Mouse (Mus musculus): ENCODE data around the gene Mtcl1. TPM values are rescaled to one million over a fixed set of nuclear protein-coding genes. Genes with fewer than 3 reads are reported as not detected.

The Mtcl1 gene
- total and polyA plus RNA-seq, 3 experiments = 1.5 to 6.8 (median 5.9) TPM

- intact Hi-C loops (cut with DNase I) = loop anchor here (5.0 kb wide), 1 partner anchor 94 kb away; the partner anchor contains the start of gene Mtcl1
- H3K36me3 ChIP-seq (ENCODE audit: control insufficient read depth, insufficient read depth, low read length) = no peaks in the 10 kb centered on the region
- H3K27ac ChIP-seq = peak overlapping the region; percentile 15
Measured at GRCm38 (mm10) chr17:66352847-66353643, 96.5 kb downstream of the Mtcl1 start.

GRCm38 (mm10) chr17:66352219-66352618 lies 97.3 kb downstream of the Mtcl1 start:
- H3K9ac ChIP-seq (ENCODE audit: low read depth, low read length) = no peak overlapping the region
- peak in 1 of 2 experiments; percentile 45 for DNase-seq
- no peak for TF ChIP-seq EP300 (IDR thresholded peaks at IDR 0.05; ENCODE audit: insufficient read depth, low read depth, low read length)
- no peak for TF ChIP-seq CTCF (IDR thresholded peaks at IDR 0.05)
- no peak for TF ChIP-seq POLR2A (IDR thresholded peaks at IDR 0.05; ENCODE audit: insufficient read depth, low read depth, low read length)
- H3K27me3 ChIP-seq (ENCODE audit: control insufficient read depth, insufficient read depth, low read length) = no peaks in the 10 kb centered on the region
- no peaks in the 10 kb centered on the region for H3K79me2 ChIP-seq (replicated peaks; ENCODE audit: control insufficient read depth, insufficient read depth, low read length)
- H3K4me3 ChIP-seq = no peak overlapping the region
- no peaks in the 10 kb centered on the region for H3K36me3 ChIP-seq (ENCODE audit: control insufficient read depth, insufficient read depth, low read length)
- H3K4me1 ChIP-seq (ENCODE audit: control insufficient read depth, insufficient read depth, low read length) = peaks cover 4% of the 10 kb centered on the region
- peak overlapping the region; percentile 15 for H3K27ac ChIP-seq
- WGBS = 23% methylated on average over 6 of the region's 6 CpGs
- intact Hi-C loops (cut with DNase I) = loop anchor here (5.0 kb wide), 1 partner anchor 95 kb away; the partner anchor contains the start of gene Mtcl1

More at GRCm38 (mm10) chr17:66352847-66353643, 96.5 kb downstream of the Mtcl1 start:
- no peak overlapping the region for H3K9ac ChIP-seq (ENCODE audit: low read depth, low read length)
- H3K4me3 ChIP-seq = no peak overlapping the region
- no peak for DNase-seq
- 50% methylated on average over 20 of the region's 20 CpGs for WGBS
- TF ChIP-seq CTCF (IDR thresholded peaks at IDR 0.05) = no peak
- H3K27me3 ChIP-seq (ENCODE audit: control insufficient read depth, insufficient read depth, low read length) = no peaks in the 10 kb centered on the region
- peaks cover 4% of the 10 kb centered on the region for H3K4me1 ChIP-seq (ENCODE audit: control insufficient read depth, insufficient read depth, low read length)
- no peaks in the 10 kb centered on the region for H3K79me2 ChIP-seq (replicated peaks; ENCODE audit: control insufficient read depth, insufficient read depth, low read length)

GRCm38 (mm10) chr17:66350689-66351088 lies 98.9 kb downstream of the Mtcl1 start:
- H3K9ac ChIP-seq (ENCODE audit: low read depth, low read length) = no peak overlapping the region
- intact Hi-C loops (cut with DNase I) = loop anchor here (5.0 kb wide), 1 partner anchor 97 kb away; the partner anchor contains the start of gene Mtcl1
- TF ChIP-seq CTCF (IDR thresholded peaks at IDR 0.05) (no peak), POLR2A (IDR thresholded peaks at IDR 0.05; ENCODE audit: insufficient read depth, low read depth, low read length) (no peak), EP300 (IDR thresholded peaks at IDR 0.05; ENCODE audit: insufficient read depth, low read depth, low read length) (no peak)
- DNase-seq = no peak
- WGBS = 97% methylated on average over 11 of the region's 11 CpGs
- no peak overlapping the region for H3K27ac ChIP-seq
- no peaks in the 10 kb centered on the region for H3K36me3 ChIP-seq (ENCODE audit: control insufficient read depth, insufficient read depth, low read length)
- no peaks in the 10 kb centered on the region for H3K27me3 ChIP-seq (ENCODE audit: control insufficient read depth, insufficient read depth, low read length)
- peaks cover 4% of the 10 kb centered on the region for H3K4me1 ChIP-seq (ENCODE audit: control insufficient read depth, insufficient read depth, low read length)
- H3K4me3 ChIP-seq = no peak overlapping the region
- H3K79me2 ChIP-seq (replicated peaks; ENCODE audit: control insufficient read depth, insufficient read depth, low read length) = no peaks in the 10 kb centered on the region

- H3K79me2 ChIP-seq (replicated peaks; ENCODE audit: control insufficient read depth, insufficient read depth, low read length) = no peaks in the 10 kb centered on the region
- DNase-seq = peak in 1 of 2 experiments; percentile 33
- no peaks in the 10 kb centered on the region for H3K27me3 ChIP-seq (ENCODE audit: control insufficient read depth, insufficient read depth, low read length)
- 52% methylated on average over 15 of the region's 15 CpGs for WGBS
- intact Hi-C loops (cut with DNase I) = loop anchor here (5.0 kb wide), 1 partner anchor 97 kb away; the partner anchor contains the start of gene Mtcl1
- H3K4me3 ChIP-seq = no peak overlapping the region
- no peaks in the 10 kb centered on the region for H3K36me3 ChIP-seq (ENCODE audit: control insufficient read depth, insufficient read depth, low read length)
- TF ChIP-seq EP300 (IDR thresholded peaks at IDR 0.05; ENCODE audit: insufficient read depth, low read depth, low read length) (no peak), CTCF (IDR thresholded peaks at IDR 0.05) (no peak)
- H3K9ac ChIP-seq (ENCODE audit: low read depth, low read length) = no peak overlapping the region
- peaks cover 4% of the 10 kb centered on the region for H3K4me1 ChIP-seq (ENCODE audit: control insufficient read depth, insufficient read depth, low read length)
- no peak overlapping the region for H3K27ac ChIP-seq
Measured at GRCm38 (mm10) chr17:66350127-66350526, 99.4 kb downstream of the Mtcl1 start.

GRCm38 (mm10) chr17:66346378-66346777 lies 103.2 kb downstream of the Mtcl1 start:
- Histone ChIP-seq H3K36me3 (ENCODE audit: control insufficient read depth, insufficient read depth, low read length) (no peaks in the 10 kb centered on the region), H3K79me2 (replicated peaks; ENCODE audit: control insufficient read depth, insufficient read depth, low read length) (no peaks in the 10 kb centered on the region), H3K4me3 (no peak overlapping the region), H3K27ac (no peak overlapping the region), H3K27me3 (ENCODE audit: control insufficient read depth, insufficient read depth, low read length) (no peaks in the 10 kb centered on the region), H3K4me1 (ENCODE audit: control insufficient read depth, insufficient read depth, low read length) (no peaks in the 10 kb centered on the region), H3K9ac (ENCODE audit: low read depth, low read length) (no peak overlapping the region)
- no peak for TF ChIP-seq POLR2A (IDR thresholded peaks at IDR 0.05; ENCODE audit: insufficient read depth, low read depth, low read length)
- no peak for TF ChIP-seq EP300 (IDR thresholded peaks at IDR 0.05; ENCODE audit: insufficient read depth, low read depth, low read length)
- no peak for TF ChIP-seq CTCF (IDR thresholded peaks at IDR 0.05)
- no peak for DNase-seq
- WGBS = 84% methylated on average over 11 of the region's 11 CpGs
- intact Hi-C loops (cut with DNase I) = no loop called here

GRCm38 (mm10) chr17:66345680-66346079 lies 103.9 kb downstream of the Mtcl1 start:
- 81% methylated on average over 15 of the region's 15 CpGs for WGBS
- DNase-seq = no peak

More at GRCm38 (mm10) chr17:66345680-66346079, 103.9 kb downstream of the Mtcl1 start:
- no peak for TF ChIP-seq POLR2A (IDR thresholded peaks at IDR 0.05; ENCODE audit: insufficient read depth, low read depth, low read length)
- no peak for TF ChIP-seq EP300 (IDR thresholded peaks at IDR 0.05; ENCODE audit: insufficient read depth, low read depth, low read length)
- no peak for TF ChIP-seq CTCF (IDR thresholded peaks at IDR 0.05)
- H3K4me1 ChIP-seq (ENCODE audit: control insufficient read depth, insufficient read depth, low read length) = no peaks in the 10 kb centered on the region
- no peak overlapping the region for H3K9ac ChIP-seq (ENCODE audit: low read depth, low read length)
- H3K27ac ChIP-seq = no peak overlapping the region
- H3K27me3 ChIP-seq (ENCODE audit: control insufficient read depth, insufficient read depth, low read length) = no peaks in the 10 kb centered on the region
- H3K4me3 ChIP-seq = no peak overlapping the region
- intact Hi-C loops (cut with DNase I) = no loop called here
- H3K79me2 ChIP-seq (replicated peaks; ENCODE audit: control insufficient read depth, insufficient read depth, low read length) = no peaks in the 10 kb centered on the region
- no peaks in the 10 kb centered on the region for H3K36me3 ChIP-seq (ENCODE audit: control insufficient read depth, insufficient read depth, low read length)

Data from heart, adult 2 months (tissue).